Mouse (Mus musculus): ENCODE measurements around the gene Chst11. TPM values are rescaled to one million over a fixed set of nuclear protein-coding genes. Genes with fewer than 3 reads are reported as not detected.

The Chst11 gene
- total RNA-seq, 2 experiments from 2014 or later: 15.2 to 24.1 TPM

- no peak for ATAC-seq (replicated peaks; ENCODE audit: low FRiP score, low TSS enrichment, poor library complexity, severe bottlenecking)
These were observed 234.9 kb downstream of the Chst11 start for GRCm38 (mm10) chr10:83220217-83220616.

- no peak for ATAC-seq (replicated peaks; ENCODE audit: low FRiP score, low TSS enrichment, poor library complexity, severe bottlenecking)
These were observed 235.5 kb downstream of the Chst11 start for GRCm38 (mm10) chr10:83220847-83221246.

GRCm38 (mm10) chr10:83224999-83225398, 239.7 kb downstream of the Chst11 start:
- ATAC-seq (replicated peaks; ENCODE audit: low FRiP score, low TSS enrichment, poor library complexity, severe bottlenecking): 0 out of 2 replicates have a peak, but pooled peaks have one; percentile 34

GRCm38 (mm10) chr10:83228626-83229025, 243.3 kb downstream of the Chst11 start:
- ATAC-seq (replicated peaks; ENCODE audit: low FRiP score, low TSS enrichment, poor library complexity, severe bottlenecking): no peak

GRCm38 (mm10) chr10:83233967-83234366, 248.7 kb downstream of the Chst11 start:
- ATAC-seq (replicated peaks; ENCODE audit: low FRiP score, low TSS enrichment, poor library complexity, severe bottlenecking): no peak

GRCm38 (mm10) chr10:83234391-83234790, 249.1 kb downstream of the Chst11 start:
- no peak for ATAC-seq (replicated peaks; ENCODE audit: low FRiP score, low TSS enrichment, poor library complexity, severe bottlenecking)

GRCm38 (mm10) chr10:83242106-83242686, 256.9 kb downstream of the Chst11 start:
- ATAC-seq (replicated peaks; ENCODE audit: low FRiP score, low TSS enrichment, poor library complexity, severe bottlenecking): no peak

GRCm38 (mm10) chr10:83244131-83244530, 258.8 kb downstream of the Chst11 start:
- no peak for ATAC-seq (replicated peaks; ENCODE audit: low FRiP score, low TSS enrichment, poor library complexity, severe bottlenecking)

Other genes starting within 250 kb of the Chst11 start
- gene Nfyb, start 221.4 kb upstream of the Chst11 start, total RNA-seq (2014; fragmentation: Nextera tagmentation): 41.2 and 50.7 TPM in 2 replicates
- gene Nfyb, start 221.4 kb upstream of the Chst11 start, total RNA-seq (2017): 84.3 and 108 TPM in 2 replicates
- 49.0 and 54.4 TPM in 2 replicates for gene Txnrd1, start 151.5 kb upstream of the Chst11 start, total RNA-seq (2014; fragmentation: Nextera tagmentation)
- 88.2 and 94.7 TPM in 2 replicates for gene Txnrd1, start 151.5 kb upstream of the Chst11 start, total RNA-seq (2017)
- gene Eid3, start 118.9 kb upstream of the Chst11 start, total RNA-seq (2014; fragmentation: Nextera tagmentation): 3.6 and 7.4 TPM in 2 replicates
- gene Eid3, start 118.9 kb upstream of the Chst11 start, total RNA-seq (2017): 3.9 TPM in 1 of 2 replicates, not detected in the other